8 mouse cellular contexts compared by ENCODE assay signal in the genomic region with DNA sequence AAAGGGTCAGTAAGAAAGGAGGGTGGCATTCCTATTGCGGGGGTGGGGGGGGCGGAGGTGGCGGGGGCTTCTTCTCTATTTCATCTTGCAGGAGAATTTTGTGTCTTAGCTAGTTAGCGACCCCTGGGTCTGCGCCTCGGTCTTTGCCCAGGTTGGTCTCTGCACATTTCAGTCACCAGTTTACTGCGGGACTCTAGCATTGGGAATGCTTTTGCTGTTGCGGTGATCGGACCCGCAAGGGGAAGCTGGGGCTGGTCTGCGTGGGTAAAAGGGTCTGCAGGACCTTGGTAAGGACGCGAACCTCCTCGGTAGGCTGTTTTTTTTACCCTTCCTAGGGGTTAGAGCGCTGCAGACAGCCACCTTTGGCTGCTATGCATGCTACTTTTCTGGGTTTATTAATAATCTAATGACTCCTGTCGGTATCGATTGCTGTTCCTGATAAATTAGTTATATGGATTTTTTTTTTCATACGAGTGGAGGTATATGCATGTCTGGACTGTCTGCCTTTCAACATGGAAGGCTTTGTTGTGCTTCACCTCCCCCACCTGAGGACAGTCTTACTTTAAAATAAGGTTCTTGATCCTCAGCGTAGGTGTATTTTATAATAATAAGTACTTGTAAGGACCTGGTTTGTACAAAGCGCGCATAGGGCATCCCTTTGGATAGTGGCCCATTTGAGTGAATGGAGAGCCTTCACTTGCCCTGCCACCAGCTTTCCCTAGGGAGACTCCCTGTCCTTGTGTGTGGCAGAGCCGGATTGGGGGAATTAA. TPM values are rescaled to one million over a fixed set of nuclear protein-coding genes. Genes with fewer than 3 reads are reported as not detected.
DNase-seq lines count a peak whose midpoint lies in the region; ATAC-seq and TF ChIP-seq lines count a peak whose summit lies in the region.

No protein-coding gene starts in this region.

- H3K4me3 ChIP-seq in heart, embryonic 10.5 days = peak overlapping the region; percentile 98
- H3K4me3 ChIP-seq in ES-E14 (ENCODE audit: insufficient read depth in 1 of 2, low read depth in 1 of 2, low read length in 2 of 2, poor library complexity in 1 of 2, severe bottlenecking in 1 of 2) = peak overlapping the region; percentile 99
- peak overlapping the region; percentile 97 for H3K4me3 ChIP-seq in embryonic facial prominence, embryonic 12.5 days
- peak overlapping the region; percentile 91 for H3K4me3 ChIP-seq in intestine, embryonic 15.5 days (replicated peaks)
- peak overlapping the region; percentile 88 for H3K4me3 ChIP-seq in midbrain, embryonic 11.5 days (ENCODE audit: low read depth, low read length)

- 0 out of 2 replicates have a peak overlapping the region, but pooled peaks have one; percentile 96 for H3K9ac ChIP-seq in ES-E14 (ENCODE audit: insufficient read depth, low read depth, low read length, poor library complexity, severe bottlenecking)
- peak overlapping the region; percentile 90 for H3K9ac ChIP-seq in embryonic facial prominence, embryonic 12.5 days
- peak overlapping the region; percentile 93 for H3K9ac ChIP-seq in intestine, embryonic 15.5 days
- peak overlapping the region; percentile 79 for H3K9ac ChIP-seq in midbrain, embryonic 11.5 days (ENCODE audit: low read length)

- in situ Hi-C loops in ES-E14 (cut with MboI; ENCODE audit: low sequenced_read_pairs in 2 of 2, unreplicated experiment in 2 of 2) = no loop called here

- H3K9me3 ChIP-seq in heart, embryonic 10.5 days = no peaks in the 10 kb centered on the region
- no peaks in the 10 kb centered on the region for H3K9me3 ChIP-seq in ES-E14 (ENCODE audit: control insufficient read depth, insufficient read depth, low read depth, low read length)
- H3K9me3 ChIP-seq in embryonic facial prominence, embryonic 12.5 days = no peaks in the 10 kb centered on the region
- H3K9me3 ChIP-seq in intestine, embryonic 15.5 days = no peaks in the 10 kb centered on the region
- H3K9me3 ChIP-seq in midbrain, embryonic 11.5 days (ENCODE audit: control insufficient read depth, low read length) = no peaks in the 10 kb centered on the region

- ATAC-seq in embryonic facial prominence, embryonic 12.5 days (ENCODE audit: insufficient number of reproducible peaks, insufficient read depth, low FRiP score, low TSS enrichment) = no peak
- ATAC-seq in intestine, embryonic 15.5 days = no peak
- no peak for ATAC-seq in midbrain, embryonic 11.5 days (ENCODE audit: low FRiP score)

- H3K4me1 ChIP-seq in heart, embryonic 10.5 days = peaks cover 10% of the 10 kb centered on the region
- no peaks in the 10 kb centered on the region for H3K4me1 ChIP-seq in ES-E14 (ENCODE audit: control insufficient read depth in 2 of 2, insufficient read depth in 2 of 2, low read length in 2 of 2, poor library complexity in 1 of 2)
- H3K4me1 ChIP-seq in embryonic facial prominence, embryonic 12.5 days = peaks cover 6% of the 10 kb centered on the region; the same call in 1 of the 2 replicates
- H3K4me1 ChIP-seq in intestine, embryonic 15.5 days (replicated peaks) = 0 out of 2 replicates have a peak, but pooled peaks cover 6% of the 10 kb centered on the region
- peaks cover 9% of the 10 kb centered on the region for H3K4me1 ChIP-seq in midbrain, embryonic 11.5 days (ENCODE audit: control insufficient read depth, insufficient read depth, low read length)

- peak overlapping the region; percentile 95 for H3K4me2 ChIP-seq in embryonic facial prominence, embryonic 12.5 days (replicated peaks)
- H3K4me2 ChIP-seq in intestine, embryonic 15.5 days (replicated peaks) = peak overlapping the region; percentile 67
- H3K4me2 ChIP-seq in midbrain, embryonic 11.5 days = peak overlapping the region; percentile 88

- H3K27me3 ChIP-seq in heart, embryonic 10.5 days (ENCODE audit: insufficient read depth, poor library complexity, severe bottlenecking) = no peaks in the 10 kb centered on the region
- no peaks in the 10 kb centered on the region for H3K27me3 ChIP-seq in embryonic facial prominence, embryonic 12.5 days
- no peaks in the 10 kb centered on the region for H3K27me3 ChIP-seq in intestine, embryonic 15.5 days (replicated peaks)
- no peaks in the 10 kb centered on the region for H3K27me3 ChIP-seq in midbrain, embryonic 11.5 days (ENCODE audit: control insufficient read depth, insufficient read depth, low read length)

- H3K36me3 ChIP-seq in heart, embryonic 10.5 days = no peaks in the 10 kb centered on the region
- no peaks in the 10 kb centered on the region for H3K36me3 ChIP-seq in ES-E14 (ENCODE audit: control insufficient read depth, insufficient read depth, low read length, poor library complexity, severe bottlenecking)
- no peaks in the 10 kb centered on the region for H3K36me3 ChIP-seq in embryonic facial prominence, embryonic 12.5 days
- no peaks in the 10 kb centered on the region for H3K36me3 ChIP-seq in intestine, embryonic 15.5 days
- H3K36me3 ChIP-seq in midbrain, embryonic 11.5 days (ENCODE audit: control insufficient read depth, insufficient read depth, low read length) = no peaks in the 10 kb centered on the region

- no peak for DNase-seq in heart, embryonic 10.5 days (ENCODE audit: low spot score)
- no peak for DNase-seq in heart, postnatal 4 days
- no peak for DNase-seq in ES-E14 (ENCODE audit: low read depth, low spot score)
- peak; percentile 85 for DNase-seq in midbrain, embryonic 11.5 days (ENCODE audit: low spot score, missing footprints)
- DNase-seq in thymus, postnatal 36 days = peak; percentile 33 to 38
- no peak for DNase-seq in left cerebral cortex, adult 8-10 months (ENCODE audit: low spot score in 2 of 2)

- H3K27ac ChIP-seq in heart, embryonic 10.5 days = peak overlapping the region; percentile 99
- no peak overlapping the region for H3K27ac ChIP-seq in ES-E14 (ENCODE audit: insufficient read depth, low read depth, low read length, poor library complexity, severe bottlenecking)
- H3K27ac ChIP-seq in embryonic facial prominence, embryonic 12.5 days = peak overlapping the region; percentile 99; the same call in 1 of the 2 replicates
- no peak overlapping the region for H3K27ac ChIP-seq in intestine, embryonic 15.5 days
- H3K27ac ChIP-seq in midbrain, embryonic 11.5 days (ENCODE audit: low read depth, low read length) = no peak overlapping the region

- WGBS in heart, embryonic 10.5 days = 8% methylated on average over 22 of the region's 22 CpGs
- 8% methylated on average over 22 of the region's 22 CpGs for WGBS in embryonic facial prominence, embryonic 12.5 days
- 6% methylated on average over 22 of the region's 22 CpGs for whole genome bisulfite sequencing in intestine, embryonic 15.5 days
- WGBS in midbrain, embryonic 11.5 days = 10% methylated on average over 22 of the region's 22 CpGs

TF ChIP-seq in ES-E14, 5 proteins besides CTCF, POLR2A, EP300 and RAD21:
- TF ChIP-seq ZNF384 (IDR thresholded peaks at IDR 0.05; ENCODE audit: low read depth, low read length) = no peak
- no peak for TF ChIP-seq CHD2 (IDR thresholded peaks at IDR 0.05; ENCODE audit: low read depth, low read length)
- no peak for TF ChIP-seq HCFC1 (IDR thresholded peaks at IDR 0.05; ENCODE audit: borderline replicate concordance, insufficient read depth, low read length)
- no peak for TF ChIP-seq ZC3H11A (IDR thresholded peaks at IDR 0.05; ENCODE audit: borderline replicate concordance, low read depth, low read length)
- no peak for TF ChIP-seq MAFK (IDR thresholded peaks at IDR 0.05; ENCODE audit: insufficient read depth, low read depth, low read length)
TF ChIP-seq in ES-E14: peak in this region for 0.

RNA-seq across cellular contexts. Expression of gene Atp2b1, which starts 2.0 kb away (rescaled TPM):
- polyA plus RNA-seq in heart, embryonic 10.5 days (2016; fragmentation: Nextera tagmentation; extraction: Ambion mirVana) = 106 and 129 TPM in 2 replicates
- total RNA-seq in heart, postnatal 4 days (2021) = 10 to 100 TPM; 82.7 to 83.4 TPM
- 66.8 and 85.7 TPM in 2 replicates for total RNA-seq in ES-E14 (2012; rRNA removed)
- polyA plus RNA-seq in embryonic facial prominence, embryonic 12.5 days (2016; fragmentation: Nextera tagmentation; extraction: Ambion mirVana) = 103 and 111 TPM in 2 replicates
- polyA plus RNA-seq in intestine, embryonic 15.5 days (2015; fragmentation: Nextera tagmentation; extraction: Ambion mirVana) = 155 and 176 TPM in 2 replicates
- 76.4 and 88.3 TPM in 2 replicates for polyA plus RNA-seq in midbrain, embryonic 11.5 days (2014; fragmentation: Nextera tagmentation; extraction: Ambion mirVana)
- 100 to 1,000 TPM; 728 to 813 (median 766) TPM for total RNA-seq in left cerebral cortex, adult 8-10 months (2022)

Comparison
In these comparisons a context has a peak if more than half of its experiments do, and no peak if none do; other contexts are left out.
1. DNase-seq: peak in midbrain, embryonic 11.5 days (single experiment) and thymus, postnatal 36 days (2 of 2); none in heart, embryonic 10.5 days (single experiment), heart, postnatal 4 days (single experiment), ES-E14 (single experiment) and left cerebral cortex, adult 8-10 months (0 of 2).
2. H3K27ac ChIP-seq: peak in heart, embryonic 10.5 days (single experiment) and embryonic facial prominence, embryonic 12.5 days (single experiment); none in ES-E14 (single experiment), intestine, embryonic 15.5 days (single experiment) and midbrain, embryonic 11.5 days (single experiment).
3. Peak in every context shown above with its lines, with median percentiles within 50 percentile points of each other: H3K4me3 ChIP-seq, H3K9ac ChIP-seq and H3K4me2 ChIP-seq.